Mouse (Mus musculus) hindbrain, embryonic 14.5 days (tissue): ENCODE measurements around the gene Robo2. TPM values are rescaled to one million over a fixed set of nuclear protein-coding genes. Genes with fewer than 3 reads are reported as not detected.
"Not testable (repeated sequence)": the region's sequence is repeated elsewhere in the genome, so short reads cannot be mapped to it uniquely, and the experiment has no call there.

ENCODE experiments used
- ATAC-seq: fragments of 200-750 bp; cut with Nextera tagmentation; 2 replicates; pipeline ENCODE4 v1.8.0; 2017; ENCODE audit warnings: moderate number of reproducible peaks, mild to moderate bottlenecking, moderate TSS enrichment, moderate library complexity; ENCODE audit not compliant: low FRiP score
- DNase-seq: peaks from one replicate; pipeline ENCODE4 v3.0.0-alpha.2; 2015; ENCODE audit warnings: low spot score
- H3K27ac ChIP-seq: fragments of 300-500 bp; sonication (generic); 2 replicates; pipeline ENCODE4 v1.5.1; 2014; ENCODE audit warnings: mild to moderate bottlenecking, moderate library complexity
- H3K27me3 ChIP-seq: fragments of 300-500 bp; sonication (generic); 2 replicates; pipeline ENCODE4 v1.6.1; 2014; ENCODE audit warnings: mild to moderate bottlenecking, low read length, mixed read lengths; ENCODE audit not compliant: control insufficient read depth, insufficient read depth
- H3K36me3 ChIP-seq: fragments of 300-500 bp; sonication (generic); replicated peaks from 2 replicates; pipeline ENCODE4 v1.6.1; 2014; ENCODE audit not compliant: control insufficient read depth, insufficient read depth
- H3K4me1 ChIP-seq: fragments of 300-500 bp; sonication (generic); replicated peaks from 2 replicates; pipeline ENCODE4 v1.6.1; 2014; ENCODE audit warnings: antibody characterized with exemption, low read length, mixed read lengths; ENCODE audit not compliant: control insufficient read depth, insufficient read depth
- H3K4me2 ChIP-seq: fragments of 300-500 bp; sonication (generic); replicated peaks from 2 replicates; pipeline ENCODE4 v1.6.1; 2014; ENCODE audit warnings: mild to moderate bottlenecking, moderate library complexity
- H3K4me3 ChIP-seq: fragments of 300-500 bp; sonication (generic); replicated peaks from 2 replicates; pipeline ENCODE4 v1.5.1; 2014; ENCODE audit warnings: mild to moderate bottlenecking, low read length
- H3K9ac ChIP-seq: fragments of 300-500 bp; sonication (generic); 2 replicates; pipeline ENCODE4 v1.6.1; 2014
- H3K9me3 ChIP-seq: fragments of 300-500 bp; sonication (generic); 2 replicates; pipeline ENCODE4 v1.6.1; 2016; ENCODE audit warnings: low read length; ENCODE audit not compliant: control insufficient read depth
- WGBS: fragments of 180-500 bp; shearing (Covaris S2); extraction: QIAGEN DNeasy Blood & Tissue Kit; methylation state at CpG from one replicate; pipeline ENCODE4 v1.1.7; 2014; 5-methylcytosine and 5-hydroxymethylcytosine counted together
- polyA plus RNA-seq: library from polyadenylated mRNA; unstranded; fragments of >200 nt; fragmentation: Nextera tagmentation; extraction: Ambion mirVana; gene quantifications from 2 replicates; pipeline ENCODE4 v1.2.1, GENCODE M21; 2014

Robo2 gene
- polyA plus RNA-seq, 1 experiment from 2014 or later: 121 TPM

- ATAC-seq: no peak
- Histone ChIP-seq H3K4me2 (no peak overlapping the region), H3K9me3 (no peaks in the 10 kb centered on the region), H3K27me3 (no peaks in the 10 kb centered on the region), H3K4me3 (no peak overlapping the region), H3K36me3 (no peaks in the 10 kb centered on the region), H3K9ac (no peak overlapping the region), H3K27ac (peak overlapping the region; percentile 29; the same call in 1 of the 2 replicates), H3K4me1 (peaks cover 10% of the 10 kb centered on the region)
- no peak for DNase-seq
- 12% methylated on average over 3 of the region's 3 CpGs for WGBS
Measured at GRCm38 (mm10) chr16:74047232-74047631, 364.4 kb downstream of the Robo2 start.

- not testable (repeated sequence) for ATAC-seq, H3K36me3 ChIP-seq, H3K27ac ChIP-seq, H3K4me1 ChIP-seq, H3K9ac ChIP-seq, H3K27me3 ChIP-seq, H3K4me2 ChIP-seq, H3K4me3 ChIP-seq, DNase-seq, H3K9me3 ChIP-seq
- WGBS: 74% methylated on average over 1 of the region's 2 CpGs
Measured at GRCm38 (mm10) chr16:74040797-74041196, 370.8 kb downstream of the Robo2 start.

- WGBS: 85% methylated on average over 4 of the region's 4 CpGs
- Histone ChIP-seq H3K9me3 (no peaks in the 10 kb centered on the region), H3K27ac (no peak overlapping the region), H3K4me3 (no peak overlapping the region), H3K9ac (no peak overlapping the region), H3K4me2 (no peak overlapping the region), H3K4me1 (no peaks in the 10 kb centered on the region), H3K27me3 (no peaks in the 10 kb centered on the region), H3K36me3 (no peaks in the 10 kb centered on the region)
- DNase-seq (no peak), ATAC-seq (no peak)
Measured at GRCm38 (mm10) chr16:74027822-74028221, 383.8 kb downstream of the Robo2 start.

- Histone ChIP-seq H3K9me3 (no peaks in the 10 kb centered on the region), H3K27ac (no peak overlapping the region), H3K9ac (no peak overlapping the region), H3K4me2 (no peak overlapping the region), H3K27me3 (no peaks in the 10 kb centered on the region), H3K4me3 (no peak overlapping the region), H3K4me1 (no peaks in the 10 kb centered on the region), H3K36me3 (no peaks in the 10 kb centered on the region)
- WGBS: 41% methylated on average over 1 of the region's 1 CpGs
- DNase-seq (no peak), ATAC-seq (no peak)
Measured at GRCm38 (mm10) chr16:74022281-74022978, 389.2 kb downstream of the Robo2 start.

GRCm38 (mm10) chr16:74005767-74006166, 405.9 kb downstream of the Robo2 start:
- no peaks in the 10 kb centered on the region for H3K27me3 ChIP-seq
- WGBS: 86% methylated on average over 3 of the region's 3 CpGs

GRCm38 (mm10) chr16:74001331-74001730, 410.3 kb downstream of the Robo2 start:
- WGBS: 34% methylated on average over 2 of the region's 2 CpGs
- H3K36me3 ChIP-seq: no peaks in the 10 kb centered on the region
- no peak for DNase-seq

More at GRCm38 (mm10) chr16:74005767-74006166, 405.9 kb downstream of the Robo2 start:
- ATAC-seq (no peak), DNase-seq (no peak)
- Histone ChIP-seq H3K27ac (no peak overlapping the region), H3K4me3 (no peak overlapping the region), H3K4me2 (no peak overlapping the region), H3K9ac (no peak overlapping the region), H3K4me1 (no peaks in the 10 kb centered on the region), H3K9me3 (no peaks in the 10 kb centered on the region), H3K36me3 (no peaks in the 10 kb centered on the region)

GRCm38 (mm10) chr16:73991212-73991611, 420.4 kb downstream of the Robo2 start:
- Histone ChIP-seq H3K9me3 (no peaks in the 10 kb centered on the region), H3K4me3 (no peak overlapping the region), H3K27me3 (no peaks in the 10 kb centered on the region), H3K4me2 (no peak overlapping the region), H3K4me1 (no peaks in the 10 kb centered on the region), H3K36me3 (no peaks in the 10 kb centered on the region), H3K27ac (no peak overlapping the region), H3K9ac (no peak overlapping the region)
- WGBS: 29% methylated on average over 6 of the region's 6 CpGs
- ATAC-seq (no peak), DNase-seq (no peak)

More at GRCm38 (mm10) chr16:74001331-74001730, 410.3 kb downstream of the Robo2 start:
- Histone ChIP-seq H3K27ac (no peak overlapping the region), H3K27me3 (no peaks in the 10 kb centered on the region), H3K4me2 (no peak overlapping the region), H3K4me1 (no peaks in the 10 kb centered on the region), H3K4me3 (no peak overlapping the region), H3K9me3 (no peaks in the 10 kb centered on the region), H3K9ac (no peak overlapping the region)
- ATAC-seq: no peak

GRCm38 (mm10) chr16:73969573-73969972, 442.1 kb downstream of the Robo2 start:
- WGBS: 67% methylated on average over 7 of the region's 7 CpGs

GRCm38 (mm10) chr16:73964366-73964926, 447.2 kb downstream of the Robo2 start:
- no peak overlapping the region for H3K27ac ChIP-seq
- ATAC-seq (no peak), DNase-seq (no peak)
- H3K9me3 ChIP-seq: no peaks in the 10 kb centered on the region
- no peaks in the 10 kb centered on the region for H3K4me1 ChIP-seq
- no peak overlapping the region for H3K4me2 ChIP-seq
- H3K9ac ChIP-seq: no peak overlapping the region
- WGBS: 86% methylated on average over 5 of the region's 5 CpGs
- no peaks in the 10 kb centered on the region for H3K27me3 ChIP-seq
- no peaks in the 10 kb centered on the region for H3K36me3 ChIP-seq
- no peak overlapping the region for H3K4me3 ChIP-seq

More at GRCm38 (mm10) chr16:73969573-73969972, 442.1 kb downstream of the Robo2 start:
- ATAC-seq (no peak), DNase-seq (no peak)
- Histone ChIP-seq H3K9me3 (no peaks in the 10 kb centered on the region), H3K4me1 (no peaks in the 10 kb centered on the region), H3K4me2 (no peak overlapping the region), H3K36me3 (peaks cover 4% of the 10 kb centered on the region; the same call in 1 of the 2 replicates), H3K4me3 (no peak overlapping the region), H3K27me3 (no peaks in the 10 kb centered on the region), H3K9ac (no peak overlapping the region), H3K27ac (no peak overlapping the region)
